In the genomic region with DNA sequence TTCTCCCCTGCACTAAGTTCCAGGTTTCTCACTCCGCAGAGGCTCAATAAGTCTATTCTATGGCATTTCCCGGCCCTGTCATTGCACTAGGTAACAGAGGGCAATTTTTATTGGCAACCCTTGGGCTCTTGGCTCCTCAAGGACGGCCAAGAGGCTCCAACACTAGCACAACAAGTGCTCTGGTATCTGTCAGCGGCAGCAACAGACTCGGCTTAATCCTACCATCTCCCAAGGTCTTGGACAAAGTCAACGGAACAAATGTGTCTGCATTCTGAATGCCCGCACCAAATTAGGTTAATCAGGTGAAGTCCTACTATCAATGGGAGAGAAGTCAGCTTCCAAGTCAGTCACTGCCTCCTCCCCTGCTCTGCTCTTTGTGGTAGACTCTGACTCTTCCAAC, we compare ENCODE assay signal across 15 mouse cellular contexts.
A peak's percentile ranks its signal among the peaks of the same experiment; 100 is the strongest.
DNase-seq lines count a peak whose midpoint lies in the region; ATAC-seq and TF ChIP-seq lines count a peak whose summit lies in the region.
"Had no signal": no experiment of that assay in that cellular context is flagged by ENCODE, and none has a peak within 500 bp of the region (broad histone marks: within the 10 kb centered on the region; RNA-seq: fewer than 3 reads in every experiment).

No protein-coding gene starts in this region.

- H3K4me1 ChIP-seq in forebrain, embryonic 14.5 days (ENCODE audit: control insufficient read depth, insufficient read depth, low read length): peaks cover 13% of the 10 kb centered on the region; the same call in 1 of the 2 replicates
- H3K4me1 ChIP-seq in forebrain, embryonic 11.5 days (replicated peaks; ENCODE audit: control insufficient read depth, insufficient read depth, low read length): no peaks in the 10 kb centered on the region; the same call in 1 of the 2 replicates
- H3K4me1 ChIP-seq in midbrain, embryonic 13.5 days (replicated peaks): peaks cover 16% of the 10 kb centered on the region
- no peaks in the 10 kb centered on the region for H3K4me1 ChIP-seq in midbrain, embryonic 11.5 days (ENCODE audit: control insufficient read depth, insufficient read depth, low read length)
- peaks cover 34% of the 10 kb centered on the region for H3K4me1 ChIP-seq in heart, embryonic 12.5 days (replicated peaks)
- peaks cover 7% of the 10 kb centered on the region; the same call in 1 of the 2 replicates for H3K4me1 ChIP-seq in midbrain, postnatal 0 days (ENCODE audit: insufficient read depth, low read length)

- no peak for TF ChIP-seq CTCF in midbrain, postnatal 0 days (IDR thresholded peaks at IDR 0.05)

- WGBS in forebrain, embryonic 14.5 days: 84% methylated on average over 7 of the region's 7 CpGs
- WGBS in forebrain, embryonic 11.5 days: 89% methylated on average over 7 of the region's 7 CpGs
- WGBS in midbrain, embryonic 13.5 days: 82% methylated on average over 7 of the region's 7 CpGs
- WGBS in midbrain, embryonic 11.5 days: 78% methylated on average over 7 of the region's 7 CpGs
- WGBS in heart, embryonic 12.5 days: 48% methylated on average over 7 of the region's 7 CpGs
- WGBS in midbrain, postnatal 0 days: 86% methylated on average over 7 of the region's 7 CpGs

- no peak overlapping the region for H3K4me3 ChIP-seq in forebrain, embryonic 14.5 days (ENCODE audit: low read depth, low read length)
- no peak overlapping the region for H3K4me3 ChIP-seq in forebrain, embryonic 11.5 days (ENCODE audit: low read depth, low read length)
- no peak overlapping the region for H3K4me3 ChIP-seq in midbrain, embryonic 13.5 days (replicated peaks)
- no peak overlapping the region for H3K4me3 ChIP-seq in midbrain, embryonic 11.5 days (ENCODE audit: low read depth, low read length)
- no peak overlapping the region for H3K4me3 ChIP-seq in heart, embryonic 12.5 days
- no peak overlapping the region for H3K4me3 ChIP-seq in midbrain, postnatal 0 days (ENCODE audit: low read depth, low read length)
- H3K4me3 ChIP-seq: embryonic facial prominence, embryonic 12.5 days had no signal

- H3K4me2 ChIP-seq in forebrain, embryonic 14.5 days (ENCODE audit: low read length): no peak overlapping the region
- no peak overlapping the region for H3K4me2 ChIP-seq in forebrain, embryonic 11.5 days (ENCODE audit: low read depth, low read length, severe bottlenecking)
- no peak overlapping the region for H3K4me2 ChIP-seq in midbrain, embryonic 13.5 days (replicated peaks)
- no peak overlapping the region for H3K4me2 ChIP-seq in midbrain, embryonic 11.5 days
- H3K4me2 ChIP-seq in heart, embryonic 12.5 days: no peak overlapping the region
- H3K4me2 ChIP-seq in midbrain, postnatal 0 days (ENCODE audit: low read depth, low read length, poor library complexity, severe bottlenecking): no peak overlapping the region
- H3K4me2 ChIP-seq: embryonic facial prominence, embryonic 12.5 days had no signal

- no peaks in the 10 kb centered on the region for H3K36me3 ChIP-seq in forebrain, embryonic 14.5 days (ENCODE audit: control insufficient read depth, insufficient read depth, low read length)
- H3K36me3 ChIP-seq in forebrain, embryonic 11.5 days (ENCODE audit: control insufficient read depth, insufficient read depth, low read length): no peaks in the 10 kb centered on the region
- no peaks in the 10 kb centered on the region for H3K36me3 ChIP-seq in midbrain, embryonic 13.5 days
- H3K36me3 ChIP-seq in midbrain, embryonic 11.5 days (ENCODE audit: control insufficient read depth, insufficient read depth, low read length): no peaks in the 10 kb centered on the region
- peaks cover 5% of the 10 kb centered on the region for H3K36me3 ChIP-seq in heart, embryonic 12.5 days
- no peaks in the 10 kb centered on the region for H3K36me3 ChIP-seq in midbrain, postnatal 0 days (ENCODE audit: insufficient read depth, low read length)
- H3K36me3 ChIP-seq: embryonic facial prominence, embryonic 12.5 days had no signal

- peak overlapping the region; percentile 78; the same call in 1 of the 2 replicates for H3K27ac ChIP-seq in forebrain, embryonic 14.5 days (ENCODE audit: low read depth, low read length)
- H3K27ac ChIP-seq in forebrain, embryonic 11.5 days (ENCODE audit: low read depth, low read length): no peak overlapping the region
- 0 out of 2 replicates have a peak overlapping the region, but pooled peaks have one; percentile 41 for H3K27ac ChIP-seq in midbrain, embryonic 13.5 days
- H3K27ac ChIP-seq in midbrain, embryonic 11.5 days (ENCODE audit: low read depth, low read length): no peak overlapping the region
- H3K27ac ChIP-seq in heart, embryonic 12.5 days (ENCODE audit: poor library complexity, severe bottlenecking): peak overlapping the region; percentile 71
- peak overlapping the region; percentile 59; the same call in 1 of the 2 replicates for H3K27ac ChIP-seq in midbrain, postnatal 0 days (ENCODE audit: low read depth, low read length)
- H3K27ac ChIP-seq: embryonic facial prominence, embryonic 12.5 days; macrophage had no signal

- ATAC-seq in forebrain, embryonic 14.5 days: no peak
- ATAC-seq in forebrain, embryonic 11.5 days (replicated peaks; ENCODE audit: low FRiP score): no peak
- no peak for ATAC-seq in midbrain, embryonic 13.5 days
- no peak for ATAC-seq in midbrain, embryonic 11.5 days (ENCODE audit: low FRiP score)
- ATAC-seq in heart, embryonic 12.5 days (ENCODE audit: insufficient number of reproducible peaks, low FRiP score): no peak
- no peak for ATAC-seq in midbrain, postnatal 0 days (ENCODE audit: low FRiP score)
- no peak for ATAC-seq in erythroid progenitor cell, adult 5-6 weeks (replicated peaks; ENCODE audit: low FRiP score, poor library complexity, severe bottlenecking)

- H3K9ac ChIP-seq in forebrain, embryonic 14.5 days (ENCODE audit: low read length): no peak overlapping the region
- H3K9ac ChIP-seq in forebrain, embryonic 11.5 days (ENCODE audit: low read length): no peak overlapping the region
- H3K9ac ChIP-seq in midbrain, embryonic 13.5 days (replicated peaks): no peak overlapping the region
- no peak overlapping the region for H3K9ac ChIP-seq in midbrain, embryonic 11.5 days (ENCODE audit: low read length)
- no peak overlapping the region for H3K9ac ChIP-seq in heart, embryonic 12.5 days
- no peak overlapping the region for H3K9ac ChIP-seq in midbrain, postnatal 0 days (replicated peaks; ENCODE audit: low read length, poor library complexity, severe bottlenecking)
- H3K9ac ChIP-seq: embryonic facial prominence, embryonic 12.5 days had no signal

- no peaks in the 10 kb centered on the region for H3K27me3 ChIP-seq in forebrain, embryonic 14.5 days (replicated peaks; ENCODE audit: control insufficient read depth, insufficient read depth, low read length)
- H3K27me3 ChIP-seq in forebrain, embryonic 11.5 days (ENCODE audit: control insufficient read depth, insufficient read depth, low read length): no peaks in the 10 kb centered on the region
- no peaks in the 10 kb centered on the region for H3K27me3 ChIP-seq in midbrain, embryonic 13.5 days
- H3K27me3 ChIP-seq in midbrain, embryonic 11.5 days (ENCODE audit: control insufficient read depth, insufficient read depth, low read length): no peaks in the 10 kb centered on the region
- H3K27me3 ChIP-seq in heart, embryonic 12.5 days (replicated peaks): no peaks in the 10 kb centered on the region
- no peaks in the 10 kb centered on the region for H3K27me3 ChIP-seq in midbrain, postnatal 0 days (ENCODE audit: insufficient read depth, low read length)
- H3K27me3 ChIP-seq: embryonic facial prominence, embryonic 12.5 days had no signal

- DNase-seq in forebrain, embryonic 14.5 days (ENCODE audit: low spot score): no peak
- no peak for DNase-seq in forebrain, embryonic 11.5 days (ENCODE audit: low spot score)
- DNase-seq in midbrain, embryonic 11.5 days (ENCODE audit: low spot score, missing footprints): no peak
- no peak for DNase-seq in midbrain, postnatal 0 days (ENCODE audit: low spot score)
- DNase-seq in spleen, postnatal 14 days (ENCODE audit: low spot score in 2 of 2): no peak
- DNase-seq: cerebellum, adult 18-20 months; kidney, adult 18-20 months; kidney, postnatal 4 days; lung, adult 2 months; right cerebral cortex, adult 18-20 months had no signal

- no peaks in the 10 kb centered on the region for H3K9me3 ChIP-seq in forebrain, embryonic 14.5 days (replicated peaks; ENCODE audit: control insufficient read depth, low read length)
- H3K9me3 ChIP-seq in forebrain, embryonic 11.5 days (ENCODE audit: control insufficient read depth, low read length): no peaks in the 10 kb centered on the region
- H3K9me3 ChIP-seq in midbrain, embryonic 13.5 days: 0 out of 2 replicates have a peak, but pooled peaks cover under 1% of the 10 kb centered on the region
- H3K9me3 ChIP-seq in midbrain, embryonic 11.5 days (ENCODE audit: control insufficient read depth, low read length): no peaks in the 10 kb centered on the region
- H3K9me3 ChIP-seq in heart, embryonic 12.5 days (replicated peaks): peaks cover 5% of the 10 kb centered on the region
- no peaks in the 10 kb centered on the region for H3K9me3 ChIP-seq in midbrain, postnatal 0 days (ENCODE audit: low read length)
- H3K9me3 ChIP-seq: embryonic facial prominence, embryonic 12.5 days had no signal

Comparison
In these comparisons a context has a peak if more than half of its experiments do, and no peak if none do; other contexts are left out.
1. H3K27ac ChIP-seq: peak in forebrain, embryonic 14.5 days (single experiment), midbrain, embryonic 13.5 days (single experiment), heart, embryonic 12.5 days (single experiment) and midbrain, postnatal 0 days (single experiment); none in forebrain, embryonic 11.5 days (single experiment) and midbrain, embryonic 11.5 days (single experiment).